Mouse (Mus musculus): ENCODE measurements around the gene Pmepa1.

- no peak for TF ChIP-seq CTCF (conservative IDR thresholded peaks at IDR 0.05; ENCODE audit: low read length)
- no peak for TF ChIP-seq NANOG (IDR thresholded peaks at IDR 0.05; ENCODE audit: borderline replicate concordance, low read length)
Measured at GRCm38 (mm10) chr2:173205563-173206099, 70.7 kb downstream of the Pmepa1 start.

Data from E14TG2a.4 (cell line).